Mouse (Mus musculus) heart, adult 9 months (tissue): ENCODE data around the gene Lrrc73.

Experiments
- DNase-seq, 2 experiments: peaks; one replicate each; pipeline ENCODE4 v3.0.0; 2022; ENCODE audit warnings: low spot score in 2 of 2

Lrrc73 gene

GRCm38 (mm10) chr17:46287678-46288095 lies 34.4 kb downstream of the Lrrc73 start:
- peak; percentile 68 to 86 for DNase-seq

GRCm38 (mm10) chr17:46296601-46297000 lies 43.3 kb downstream of the Lrrc73 start:
- no peak for DNase-seq

GRCm38 (mm10) chr17:46297028-46297363 lies 43.7 kb downstream of the Lrrc73 start:
- no peak for DNase-seq

GRCm38 (mm10) chr17:46297364-46298219 lies 44.3 kb downstream of the Lrrc73 start, which contains the start of gene Dlk2:
Gene Dlk2 (plus strand): TSS chr17:46297421.
- DNase-seq, result no peak

GRCm38 (mm10) chr17:46298220-46298913 lies 45.0 kb downstream of the Lrrc73 start:
- peak; percentile 65 to 74 for DNase-seq

GRCm38 (mm10) chr17:46301892-46302291 lies 48.6 kb downstream of the Lrrc73 start:
- no peak for DNase-seq

GRCm38 (mm10) chr17:46304184-46304583 lies 50.9 kb downstream of the Lrrc73 start:
- DNase-seq, result no peak
